Mouse (Mus musculus) stomach, embryonic 14.5 days (tissue): ENCODE results near the gene Fam107b. TPM values are rescaled to one million over a fixed set of nuclear protein-coding genes. Genes with fewer than 3 reads are reported as not detected.

ENCODE experiments used
- ATAC-seq: fragments of 200-750 bp; cut with Nextera tagmentation; 2 replicates; pipeline ENCODE4 v1.8.0; 2017; ENCODE audit warnings: low read depth, moderate TSS enrichment; ENCODE audit not compliant: insufficient number of reproducible peaks, insufficient read depth, low FRiP score
- H3K27ac ChIP-seq: fragments of 300-500 bp; sonication (generic); 2 replicates; pipeline ENCODE4 v1.5.1; 2014; ENCODE audit warnings: mild to moderate bottlenecking, low read length, moderate library complexity, mixed read lengths
- H3K27me3 ChIP-seq: fragments of 300-500 bp; sonication (generic); 2 replicates; pipeline ENCODE4 v1.6.1; 2014; ENCODE audit warnings: low read length, control low read depth, mixed read lengths; ENCODE audit not compliant: control insufficient read depth, insufficient read depth
- H3K36me3 ChIP-seq: fragments of 300-500 bp; sonication (generic); 2 replicates; pipeline ENCODE4 v1.6.1; 2014; ENCODE audit warnings: mild to moderate bottlenecking, control low read depth, low read length, moderate library complexity, mixed read lengths; ENCODE audit not compliant: control insufficient read depth, insufficient read depth
- H3K4me1 ChIP-seq: fragments of 300-500 bp; sonication (generic); 2 replicates; pipeline ENCODE4 v1.6.1; 2014; ENCODE audit warnings: low read length, control low read depth, mixed read lengths; ENCODE audit not compliant: control insufficient read depth, insufficient read depth
- H3K4me2 ChIP-seq: fragments of 300-500 bp; sonication (generic); replicated peaks from 2 replicates; pipeline ENCODE4 v1.6.1; 2014; ENCODE audit warnings: low read depth, low read length, control low read depth
- H3K4me3 ChIP-seq: fragments of 300-500 bp; sonication (generic); 2 replicates; pipeline ENCODE4 v1.5.1; 2014; ENCODE audit warnings: low read depth, low read length, control low read depth
- H3K9ac ChIP-seq: fragments of 300-500 bp; sonication (generic); replicated peaks from 2 replicates; pipeline ENCODE4 v1.6.1; 2014; ENCODE audit warnings: low read depth, mild to moderate bottlenecking, control low read depth, low read length, moderate library complexity, mixed read lengths
- H3K9me3 ChIP-seq: fragments of 300-500 bp; sonication (generic); 2 replicates; pipeline ENCODE4 v1.6.1; 2016; ENCODE audit warnings: low read depth, low read length, control low read depth; ENCODE audit not compliant: control insufficient read depth
- WGBS: fragments of 180-500 bp; shearing (Covaris S2); extraction: QIAGEN DNeasy Blood & Tissue Kit; methylation state at CpG from one replicate; pipeline ENCODE4 v1.1.7; 2014; 5-methylcytosine and 5-hydroxymethylcytosine counted together
- polyA plus RNA-seq: library from polyadenylated mRNA; unstranded; fragments of >200 nt; fragmentation: Nextera tagmentation; extraction: Ambion mirVana; gene quantifications from 2 replicates; pipeline ENCODE4 v1.2.1, GENCODE M21; 2014

Gene Fam107b
- polyA plus RNA-seq, 1 experiment from 2014 or later: 55.4 TPM

DNA sequence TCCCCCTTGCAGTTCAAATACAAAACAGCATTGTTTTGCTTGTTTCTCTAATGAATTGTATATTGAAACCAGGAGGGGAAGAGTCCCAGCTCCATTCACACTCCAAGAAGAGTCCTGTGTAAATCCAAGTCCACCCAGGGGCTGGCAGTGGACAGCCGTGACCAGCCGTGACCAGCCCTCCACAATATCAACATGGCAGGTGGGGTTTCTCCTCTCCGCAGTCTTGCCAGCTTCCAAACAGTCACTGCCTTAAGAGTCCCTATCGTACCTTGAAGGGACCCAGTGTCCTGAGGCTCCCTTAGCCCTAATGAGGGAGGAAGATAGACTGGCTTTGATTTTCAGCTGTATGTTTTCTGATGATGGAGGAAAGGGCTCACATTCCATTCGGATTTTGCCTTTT is 113.1 kb downstream of the Fam107b start:
- Histone ChIP-seq H3K27ac (no peak overlapping the region), H3K36me3 (no peaks in the 10 kb centered on the region), H3K27me3 (no peaks in the 10 kb centered on the region), H3K9ac (no peak overlapping the region), H3K9me3 (no peaks in the 10 kb centered on the region), H3K4me2 (no peak overlapping the region), H3K4me3 (no peak overlapping the region), H3K4me1 (peaks cover 3% of the 10 kb centered on the region; the same call in 1 of the 2 replicates)
- WGBS: 65% methylated on average over 5 of the region's 5 CpGs
- ATAC-seq: no peak

- ATAC-seq: peak; percentile 23; the same call in 1 of the 2 replicates
These were observed 113.5 kb downstream of the Fam107b start for GRCm38 (mm10) chr2:3683751-3684229.

GRCm38 (mm10) chr2:3690221-3690620 is 119.9 kb downstream of the Fam107b start:
- Histone ChIP-seq H3K9ac (no peak overlapping the region), H3K4me2 (no peak overlapping the region), H3K27me3 (no peaks in the 10 kb centered on the region), H3K9me3 (no peaks in the 10 kb centered on the region), H3K27ac (no peak overlapping the region), H3K36me3 (no peaks in the 10 kb centered on the region), H3K4me3 (no peak overlapping the region), H3K4me1 (no peaks in the 10 kb centered on the region)
- no peak for ATAC-seq
- WGBS: 77% methylated on average over 4 of the region's 4 CpGs

More at GRCm38 (mm10) chr2:3683751-3684229, 113.5 kb downstream of the Fam107b start:
- Histone ChIP-seq H3K27ac (0 out of 2 replicates have a peak overlapping the region, but pooled peaks have one; percentile 28), H3K27me3 (no peaks in the 10 kb centered on the region), H3K36me3 (no peaks in the 10 kb centered on the region), H3K4me3 (no peak overlapping the region), H3K9me3 (no peaks in the 10 kb centered on the region), H3K9ac (no peak overlapping the region), H3K4me2 (no peak overlapping the region), H3K4me1 (peaks cover 3% of the 10 kb centered on the region; the same call in 1 of the 2 replicates)
- 26% methylated on average over 6 of the region's 6 CpGs for WGBS

GRCm38 (mm10) chr2:3692833-3693232 is 122.5 kb downstream of the Fam107b start:
- H3K27me3 ChIP-seq: no peaks in the 10 kb centered on the region
- no peak overlapping the region for H3K4me2 ChIP-seq
- no peak overlapping the region for H3K9ac ChIP-seq
- no peaks in the 10 kb centered on the region for H3K9me3 ChIP-seq
- H3K4me1 ChIP-seq: no peaks in the 10 kb centered on the region
- no peak overlapping the region for H3K4me3 ChIP-seq
- ATAC-seq: no peak
- WGBS: 82% methylated on average over 2 of the region's 2 CpGs
- H3K27ac ChIP-seq: no peak overlapping the region
- H3K36me3 ChIP-seq: no peaks in the 10 kb centered on the region

DNA sequence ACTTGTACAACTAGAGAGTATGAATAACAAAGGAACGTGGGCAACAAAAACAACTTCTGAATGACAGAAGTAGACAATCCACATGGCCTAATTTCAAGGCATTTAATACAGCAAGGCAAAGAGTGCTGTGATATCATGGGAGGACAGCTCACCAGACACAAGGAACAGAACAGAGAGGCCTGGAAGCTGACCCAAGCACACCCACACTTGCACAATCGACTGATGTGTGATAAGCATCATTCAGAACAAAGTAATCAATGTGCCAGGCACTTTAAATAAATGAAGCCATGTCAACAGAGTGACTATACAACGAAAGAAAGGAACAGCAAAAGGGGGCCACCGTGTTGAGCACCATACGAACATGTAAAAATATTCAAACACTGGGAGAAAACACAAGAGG is 125.6 kb downstream of the Fam107b start:
- Histone ChIP-seq H3K4me2 (no peak overlapping the region), H3K9ac (no peak overlapping the region), H3K4me3 (no peak overlapping the region), H3K9me3 (no peaks in the 10 kb centered on the region), H3K36me3 (no peaks in the 10 kb centered on the region), H3K27ac (no peak overlapping the region), H3K27me3 (no peaks in the 10 kb centered on the region), H3K4me1 (no peaks in the 10 kb centered on the region)
- 74% methylated on average over 5 of the region's 5 CpGs for WGBS
- ATAC-seq: no peak

DNA sequence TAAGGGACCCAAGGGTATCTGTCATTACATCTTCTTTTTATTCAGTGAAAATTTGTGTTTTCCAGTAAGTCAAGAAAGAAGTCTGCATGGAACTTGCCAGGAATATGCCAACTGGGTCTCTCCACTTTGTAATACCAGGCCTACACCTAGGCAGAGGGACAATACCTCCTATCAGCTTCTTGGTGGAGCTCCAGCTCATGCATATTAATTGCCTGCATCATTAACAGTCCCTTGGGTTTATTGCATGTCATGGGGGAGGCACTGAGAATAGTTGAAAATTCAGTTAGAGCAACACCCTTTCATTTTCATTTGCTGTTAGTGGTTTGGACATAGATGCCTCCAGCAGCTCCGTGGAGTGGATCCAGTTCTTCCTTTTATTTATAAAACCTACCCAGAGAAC is 130.1 kb downstream of the Fam107b start:
- 69% methylated on average over 1 of the region's 1 CpGs for WGBS
- Histone ChIP-seq H3K4me2 (no peak overlapping the region), H3K9me3 (no peaks in the 10 kb centered on the region), H3K27ac (no peak overlapping the region), H3K4me1 (0 out of 2 replicates have a peak, but pooled peaks cover 9% of the 10 kb centered on the region), H3K4me3 (no peak overlapping the region), H3K9ac (no peak overlapping the region), H3K36me3 (no peaks in the 10 kb centered on the region), H3K27me3 (no peaks in the 10 kb centered on the region)
- no peak for ATAC-seq

DNA sequence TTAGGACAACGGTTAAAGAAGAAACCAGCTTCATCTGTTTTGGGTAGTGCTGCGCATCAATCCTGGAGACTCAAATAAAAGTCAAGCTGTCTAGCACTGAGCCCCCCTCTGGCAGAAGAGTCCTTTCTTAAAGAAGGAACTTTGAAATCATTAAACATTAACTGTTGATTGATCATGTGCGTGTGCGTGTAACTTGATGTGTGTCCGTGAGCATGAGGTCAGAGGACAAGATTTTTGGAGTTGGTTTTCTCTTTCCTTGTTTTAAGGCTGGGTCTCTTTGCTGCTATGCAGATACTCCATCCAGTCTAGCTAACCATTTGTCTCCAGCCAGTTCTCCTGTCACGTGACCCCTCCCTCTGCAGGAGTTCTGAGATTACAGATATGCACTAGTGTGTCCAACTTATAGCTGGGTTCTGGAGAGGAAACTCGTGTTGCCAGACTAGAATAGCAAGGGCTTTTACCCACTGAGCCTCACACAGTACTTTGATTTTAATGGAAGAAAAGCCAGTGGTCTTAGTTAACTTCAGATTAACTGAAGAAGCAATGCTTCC is 132.4 kb downstream of the Fam107b start:
- WGBS: 73% methylated on average over 7 of the region's 7 CpGs
- H3K27ac ChIP-seq: no peak overlapping the region
- H3K4me2 ChIP-seq: no peak overlapping the region
- H3K27me3 ChIP-seq: no peaks in the 10 kb centered on the region
- H3K4me3 ChIP-seq: no peak overlapping the region
- 0 out of 2 replicates have a peak, but pooled peaks cover 9% of the 10 kb centered on the region for H3K4me1 ChIP-seq
- H3K9ac ChIP-seq: no peak overlapping the region
- no peaks in the 10 kb centered on the region for H3K36me3 ChIP-seq
- no peak for ATAC-seq
- no peaks in the 10 kb centered on the region for H3K9me3 ChIP-seq

- H3K27ac ChIP-seq: no peak overlapping the region
- WGBS: 72% methylated on average over 2 of the region's 2 CpGs
- no peaks in the 10 kb centered on the region for H3K36me3 ChIP-seq
- ATAC-seq: no peak
- no peak overlapping the region for H3K4me2 ChIP-seq
- H3K4me1 ChIP-seq: 0 out of 2 replicates have a peak, but pooled peaks cover 9% of the 10 kb centered on the region
- H3K9ac ChIP-seq: no peak overlapping the region
- H3K4me3 ChIP-seq: no peak overlapping the region
- no peaks in the 10 kb centered on the region for H3K27me3 ChIP-seq
- no peaks in the 10 kb centered on the region for H3K9me3 ChIP-seq
These were observed 133.5 kb downstream of the Fam107b start for GRCm38 (mm10) chr2:3703806-3704205.
